Mouse (Mus musculus): ENCODE data around the gene 4930556J24Rik. TPM values are rescaled to one million over a fixed set of nuclear protein-coding genes. Genes with fewer than 3 reads are reported as not detected.

The 4930556J24Rik gene
- polyA plus RNA-seq, 1 experiment = not detected

DNA sequence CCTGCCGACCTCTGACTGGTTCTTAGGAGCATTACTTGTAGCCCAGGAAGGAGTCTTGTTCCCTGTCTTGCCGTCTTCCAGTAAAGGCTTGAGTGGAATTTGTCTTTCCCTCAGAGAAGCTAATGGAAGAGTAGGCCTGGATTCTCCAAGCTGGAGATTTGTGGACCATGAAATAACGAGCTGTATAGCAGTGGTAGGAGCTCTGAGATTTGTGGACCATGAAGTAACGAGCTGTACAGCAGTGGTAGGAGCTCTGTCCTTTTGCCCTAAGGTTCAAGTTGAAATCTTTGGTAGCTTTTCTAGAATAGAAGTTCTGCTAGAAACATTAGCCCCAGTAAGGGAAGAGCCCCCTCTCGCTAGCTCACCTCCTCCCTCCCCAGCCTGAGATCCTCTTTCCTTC, 1.8 kb upstream of the 4930556J24Rik start:
- H3K27me3 ChIP-seq (ENCODE audit: control insufficient read depth, insufficient read depth, low read length) = peaks cover 2% of the 10 kb centered on the region
- WGBS = 98% methylated on average over 5 of the region's 5 CpGs
- H3K4me3 ChIP-seq (ENCODE audit: control insufficient read depth, insufficient read depth, low read length) = no peak overlapping the region
- peaks cover 35% of the 10 kb centered on the region for H3K36me3 ChIP-seq (ENCODE audit: control insufficient read depth, insufficient read depth, low read length)
- DNase-seq = no peak
- TF ChIP-seq POLR2A (IDR thresholded peaks at IDR 0.05; ENCODE audit: control insufficient read depth, extremely low read depth, insufficient read depth, low read length, poor library complexity) = no peak
- TF ChIP-seq CTCF (IDR thresholded peaks at IDR 0.05; ENCODE audit: borderline replicate concordance, control insufficient read depth, extremely low read depth, insufficient read depth, low read length, poor library complexity) = no peak
- no peaks in the 10 kb centered on the region for H3K4me1 ChIP-seq (replicated peaks; ENCODE audit: control insufficient read depth, insufficient read depth, low read length)
- no peak overlapping the region for H3K27ac ChIP-seq (ENCODE audit: control insufficient read depth, insufficient read depth, low read length)

DNA sequence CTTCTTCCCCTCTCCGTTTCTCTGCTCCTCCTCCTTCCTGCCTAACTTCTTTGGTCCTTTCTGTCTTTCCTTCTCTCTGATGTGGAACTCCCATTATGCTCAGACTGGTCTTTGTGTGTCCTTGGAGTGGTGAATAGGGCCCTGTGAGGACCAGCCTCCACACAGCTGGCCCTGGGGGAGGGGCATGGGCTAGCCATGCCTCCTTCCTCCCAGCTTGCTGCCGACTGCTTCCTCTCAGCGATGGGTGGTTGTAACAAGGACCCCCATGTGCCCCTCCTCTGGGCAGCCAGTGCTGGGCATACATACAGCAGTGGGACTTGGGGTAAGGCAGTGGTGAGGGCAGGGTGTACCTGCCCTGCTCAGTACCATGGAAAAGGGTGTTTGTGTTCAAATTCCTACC, 2.3 kb downstream of the 4930556J24Rik start:
- Histone ChIP-seq H3K36me3 (ENCODE audit: control insufficient read depth, insufficient read depth, low read length) (peaks cover 64% of the 10 kb centered on the region), H3K27ac (ENCODE audit: control insufficient read depth, insufficient read depth, low read length) (no peak overlapping the region), H3K4me1 (replicated peaks; ENCODE audit: control insufficient read depth, insufficient read depth, low read length) (no peaks in the 10 kb centered on the region), H3K4me3 (ENCODE audit: control insufficient read depth, insufficient read depth, low read length) (no peak overlapping the region), H3K27me3 (ENCODE audit: control insufficient read depth, insufficient read depth, low read length) (no peaks in the 10 kb centered on the region)
- WGBS = 88% methylated on average over 3 of the region's 3 CpGs
- no peak for TF ChIP-seq CTCF (IDR thresholded peaks at IDR 0.05; ENCODE audit: borderline replicate concordance, control insufficient read depth, extremely low read depth, insufficient read depth, low read length, poor library complexity)
- TF ChIP-seq POLR2A (IDR thresholded peaks at IDR 0.05; ENCODE audit: control insufficient read depth, extremely low read depth, insufficient read depth, low read length, poor library complexity) = no peak
- DNase-seq = no peak

DNA sequence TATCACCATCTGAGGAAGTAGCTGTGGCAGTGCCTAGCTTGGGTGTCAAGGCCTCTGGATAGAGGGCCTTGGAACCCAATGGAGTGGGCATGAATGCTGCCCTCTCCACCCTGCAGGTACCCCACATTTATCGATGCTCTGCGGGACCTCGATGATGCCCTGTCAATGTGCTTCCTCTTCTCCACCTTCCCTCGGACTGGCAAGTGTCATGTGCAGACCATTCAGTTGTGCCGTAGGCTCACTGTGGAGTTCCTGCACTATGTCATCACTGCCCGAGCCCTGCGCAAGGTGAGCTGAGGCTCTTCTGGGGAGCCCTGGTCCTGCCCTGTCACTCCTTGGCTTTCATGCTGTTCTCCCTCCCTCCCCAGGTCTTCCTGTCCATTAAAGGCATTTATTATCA, 3.5 kb downstream of the 4930556J24Rik start:
- no peak for TF ChIP-seq POLR2A (IDR thresholded peaks at IDR 0.05; ENCODE audit: control insufficient read depth, extremely low read depth, insufficient read depth, low read length, poor library complexity)
- WGBS = 96% methylated on average over 7 of the region's 7 CpGs
- no peaks in the 10 kb centered on the region for H3K27me3 ChIP-seq (ENCODE audit: control insufficient read depth, insufficient read depth, low read length)
- DNase-seq = no peak
- H3K36me3 ChIP-seq (ENCODE audit: control insufficient read depth, insufficient read depth, low read length) = peaks cover 54% of the 10 kb centered on the region
- no peak overlapping the region for H3K4me3 ChIP-seq (ENCODE audit: control insufficient read depth, insufficient read depth, low read length)
- H3K4me1 ChIP-seq (replicated peaks; ENCODE audit: control insufficient read depth, insufficient read depth, low read length) = no peaks in the 10 kb centered on the region
- H3K27ac ChIP-seq (ENCODE audit: control insufficient read depth, insufficient read depth, low read length) = no peak overlapping the region

DNA sequence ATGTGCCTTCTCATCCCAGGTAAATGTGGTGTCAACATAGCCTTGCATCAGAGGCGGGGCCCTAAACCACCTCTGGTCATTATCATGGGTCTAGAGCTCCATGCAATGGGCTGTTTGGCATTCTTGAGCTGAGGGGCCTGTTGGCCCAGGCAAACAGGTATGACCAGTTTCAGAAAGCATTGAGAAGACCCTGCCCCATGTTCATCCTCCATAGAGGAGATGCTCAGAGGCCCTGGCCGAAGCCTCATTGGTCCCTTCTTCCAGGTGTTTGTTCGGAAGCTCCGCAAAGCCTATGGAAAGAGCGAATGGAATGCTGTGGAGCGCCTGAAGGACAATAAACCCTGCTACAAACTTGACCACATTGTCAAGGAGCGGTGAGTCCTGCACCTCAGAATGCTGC, 6.2 kb downstream of the 4930556J24Rik start:
- DNase-seq = no peak
- peaks cover 32% of the 10 kb centered on the region for H3K36me3 ChIP-seq (ENCODE audit: control insufficient read depth, insufficient read depth, low read length)
- TF ChIP-seq CTCF (IDR thresholded peaks at IDR 0.05; ENCODE audit: borderline replicate concordance, control insufficient read depth, extremely low read depth, insufficient read depth, low read length, poor library complexity) = no peak
- 0 out of 2 replicates have a peak, but pooled peaks cover 3% of the 10 kb centered on the region for H3K4me1 ChIP-seq (replicated peaks; ENCODE audit: control insufficient read depth, insufficient read depth, low read length)
- H3K27me3 ChIP-seq (ENCODE audit: control insufficient read depth, insufficient read depth, low read length) = no peaks in the 10 kb centered on the region
- H3K27ac ChIP-seq (ENCODE audit: control insufficient read depth, insufficient read depth, low read length) = no peak overlapping the region
- no peak overlapping the region for H3K4me3 ChIP-seq (ENCODE audit: control insufficient read depth, insufficient read depth, low read length)
- 98% methylated on average over 7 of the region's 7 CpGs for WGBS

DNA sequence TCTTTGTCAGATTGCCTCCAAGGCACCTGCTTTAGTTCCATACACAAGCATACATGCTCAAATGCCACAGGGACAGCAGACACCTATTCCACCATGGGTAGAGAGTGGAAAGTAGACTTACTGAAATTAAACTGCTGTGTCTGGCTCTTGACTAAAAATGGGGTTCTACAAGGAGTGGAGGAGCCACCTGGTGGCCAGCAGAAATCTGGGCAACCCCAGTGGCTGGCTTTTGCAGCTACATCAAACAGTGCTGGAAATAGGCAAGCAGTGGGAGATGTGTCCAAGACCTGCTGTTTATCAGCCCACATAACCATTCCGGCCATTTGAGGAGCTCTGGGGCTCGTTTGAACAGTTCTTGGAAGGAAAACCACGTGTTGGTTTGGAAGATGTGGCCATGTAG, 6.7 kb downstream of the 4930556J24Rik start:
- Histone ChIP-seq H3K36me3 (ENCODE audit: control insufficient read depth, insufficient read depth, low read length) (peaks cover 32% of the 10 kb centered on the region), H3K4me1 (replicated peaks; ENCODE audit: control insufficient read depth, insufficient read depth, low read length) (0 out of 2 replicates have a peak, but pooled peaks cover 3% of the 10 kb centered on the region), H3K27ac (ENCODE audit: control insufficient read depth, insufficient read depth, low read length) (no peak overlapping the region), H3K4me3 (ENCODE audit: control insufficient read depth, insufficient read depth, low read length) (no peak overlapping the region), H3K27me3 (ENCODE audit: control insufficient read depth, insufficient read depth, low read length) (no peaks in the 10 kb centered on the region)
- 90% methylated on average over 3 of the region's 3 CpGs for WGBS
- no peak for TF ChIP-seq POLR2A (IDR thresholded peaks at IDR 0.05; ENCODE audit: control insufficient read depth, extremely low read depth, insufficient read depth, low read length, poor library complexity)
- TF ChIP-seq CTCF (IDR thresholded peaks at IDR 0.05; ENCODE audit: borderline replicate concordance, control insufficient read depth, extremely low read depth, insufficient read depth, low read length, poor library complexity) = no peak
- DNase-seq = no peak

DNA sequence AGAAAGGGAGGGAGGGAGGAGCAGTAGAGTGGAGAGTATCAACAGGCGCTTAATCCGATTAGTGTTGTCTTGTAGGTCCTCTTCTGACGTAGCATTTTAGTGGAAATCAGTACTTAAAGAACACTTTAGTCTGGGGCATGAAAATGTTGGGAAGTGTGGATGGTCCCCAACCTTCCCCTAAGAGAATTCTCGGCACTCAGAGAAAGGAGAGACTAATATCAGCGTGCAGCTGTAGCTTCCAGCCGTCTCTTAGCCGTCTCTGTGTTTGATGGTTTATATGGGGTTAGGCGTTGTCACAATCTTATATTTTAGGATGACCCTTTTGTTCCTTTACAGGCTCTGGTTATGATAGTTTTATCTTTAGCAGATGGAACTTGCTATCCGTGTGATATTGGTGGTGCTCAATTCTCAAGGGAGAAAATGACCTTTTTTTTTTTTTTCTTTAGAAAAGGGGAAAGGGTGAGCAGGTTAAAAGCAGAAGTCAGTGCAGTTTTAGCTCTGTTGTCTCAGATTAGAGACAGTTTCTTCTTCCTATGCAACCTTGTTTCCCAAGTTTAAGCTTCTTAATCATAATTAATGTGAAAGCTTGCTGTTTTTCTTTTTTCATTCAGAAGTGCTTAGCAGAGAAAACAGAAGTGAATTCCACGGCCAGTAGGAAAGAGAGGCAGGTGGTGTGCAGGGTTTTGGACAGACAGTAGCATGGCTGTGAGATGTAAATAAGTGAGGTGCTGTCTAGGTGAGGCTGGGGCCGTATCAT, 12.0 kb downstream of the 4930556J24Rik start:
- Histone ChIP-seq H3K36me3 (ENCODE audit: control insufficient read depth, insufficient read depth, low read length) (peaks cover 4% of the 10 kb centered on the region; the same call in 1 of the 2 replicates), H3K27me3 (ENCODE audit: control insufficient read depth, insufficient read depth, low read length) (no peaks in the 10 kb centered on the region), H3K4me3 (ENCODE audit: control insufficient read depth, insufficient read depth, low read length) (peak overlapping the region; percentile 95), H3K27ac (ENCODE audit: control insufficient read depth, insufficient read depth, low read length) (no peak overlapping the region), H3K4me1 (replicated peaks; ENCODE audit: control insufficient read depth, insufficient read depth, low read length) (peaks cover 9% of the 10 kb centered on the region; the same call in 1 of the 2 replicates)
- WGBS = 6% methylated on average over 11 of the region's 11 CpGs
- no peak for TF ChIP-seq POLR2A (IDR thresholded peaks at IDR 0.05; ENCODE audit: control insufficient read depth, extremely low read depth, insufficient read depth, low read length, poor library complexity)
- TF ChIP-seq CTCF (IDR thresholded peaks at IDR 0.05; ENCODE audit: borderline replicate concordance, control insufficient read depth, extremely low read depth, insufficient read depth, low read length, poor library complexity) = no peak
- DNase-seq = no peak

Data from thymus, adult 2 months (tissue).